Mouse (Mus musculus): ENCODE measurements around the gene Itga2b.

DNA sequence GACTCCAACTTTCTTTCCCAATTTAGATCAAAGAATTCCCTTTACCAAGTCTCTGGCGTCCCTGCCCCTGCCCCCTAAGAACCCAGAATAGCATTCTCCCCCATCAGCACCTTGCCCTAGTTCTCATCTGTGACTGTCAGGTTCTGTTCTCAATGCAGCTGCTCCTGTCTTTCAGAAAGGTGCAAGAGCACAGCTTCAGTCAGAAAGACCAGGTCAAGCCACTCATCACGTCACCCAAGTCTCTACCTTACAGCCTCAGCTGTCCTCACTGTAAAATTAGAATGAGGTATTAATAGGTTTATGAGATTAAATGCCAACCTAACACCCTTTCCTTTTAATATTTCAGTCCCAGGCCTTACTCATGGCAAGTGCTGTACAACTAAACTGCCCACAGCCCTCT lies 23.3 kb upstream of the Itga2b start:
- TF ChIP-seq GATA1 (IDR thresholded peaks at IDR 0.05; ENCODE audit: borderline replicate concordance, low read length) (no peak), FLI1 (IDR thresholded peaks at IDR 0.05; ENCODE audit: low read length) (no peak)

Data from megakaryocyte, embryonic 14.5 days (primary cell).